Mouse (Mus musculus): ENCODE measurements at regions not wholly inside any gene's neighbourhood (a gene's known extent, or its start where the extent isn't known, plus 50 kb on each side); places are given as distances from the start of the nearest gene placed in this dataset.

GRCm38 (mm10) chr12:9921591-9922198, 351.8 kb downstream of the Osr1 start:
- DNase-seq (ENCODE audit: low spot score), result no peak

- no peak for DNase-seq (ENCODE audit: low spot score)
Observed at GRCm38 (mm10) chr12:9924561-9924960, 354.6 kb downstream of the Osr1 start.

GRCm38 (mm10) chr12:9934158-9934557, 364.2 kb downstream of the Osr1 start:
- no peak for DNase-seq (ENCODE audit: low spot score)

- DNase-seq (ENCODE audit: low spot score), result no peak
Observed at GRCm38 (mm10) chr12:9941357-9941756, 371.4 kb downstream of the Osr1 start.

- DNase-seq (ENCODE audit: low spot score), result no peak
Observed at GRCm38 (mm10) chr12:9941823-9942222, 371.9 kb downstream of the Osr1 start.

GRCm38 (mm10) chr12:9948784-9949183, 378.9 kb downstream of the Osr1 start:
- DNase-seq (ENCODE audit: low spot score), result no peak

- DNase-seq (ENCODE audit: low spot score), result no peak
Observed at GRCm38 (mm10) chr12:9952372-9952771, 382.5 kb downstream of the Osr1 start.

- DNase-seq (ENCODE audit: low spot score), result no peak
Observed at GRCm38 (mm10) chr12:9954178-9954888, 384.4 kb downstream of the Osr1 start.

- no peak for DNase-seq (ENCODE audit: low spot score)
Observed at GRCm38 (mm10) chr12:9969390-9969789, 399.5 kb downstream of the Osr1 start.

- no peak for DNase-seq (ENCODE audit: low spot score)
Observed at GRCm38 (mm10) chr12:9970771-9971170, 399.0 kb upstream of the Nt5c1b start.

- DNase-seq (ENCODE audit: low spot score), result peak; percentile 10
Observed at GRCm38 (mm10) chr12:9978494-9979112, 391.2 kb upstream of the Nt5c1b start.

GRCm38 (mm10) chr12:9979113-9979507, 390.7 kb upstream of the Nt5c1b start:
- DNase-seq (ENCODE audit: low spot score), result no peak

- no peak for DNase-seq (ENCODE audit: low spot score)
Observed at GRCm38 (mm10) chr12:9991305-9991704, 378.5 kb upstream of the Nt5c1b start.

GRCm38 (mm10) chr12:9995670-9996069, 374.1 kb upstream of the Nt5c1b start:
- no peak for DNase-seq (ENCODE audit: low spot score)

- no peak for DNase-seq (ENCODE audit: low spot score)
Observed at GRCm38 (mm10) chr12:9996455-9997189, 373.2 kb upstream of the Nt5c1b start.

- DNase-seq (ENCODE audit: low spot score), result no peak
Observed at GRCm38 (mm10) chr12:9997190-9997561, 372.6 kb upstream of the Nt5c1b start.

- DNase-seq (ENCODE audit: low spot score), result no peak
Observed at GRCm38 (mm10) chr12:9997571-9997970, 372.2 kb upstream of the Nt5c1b start.

- no peak for DNase-seq (ENCODE audit: low spot score)
Observed at GRCm38 (mm10) chr12:9999933-10000332, 369.8 kb upstream of the Nt5c1b start.

GRCm38 (mm10) chr12:10008473-10008872, 361.3 kb upstream of the Nt5c1b start:
- DNase-seq (ENCODE audit: low spot score), result no peak

- no peak for DNase-seq (ENCODE audit: low spot score)
Observed at GRCm38 (mm10) chr12:10016710-10017581, 352.8 kb upstream of the Nt5c1b start.

GRCm38 (mm10) chr12:10035479-10035878, 334.3 kb upstream of the Nt5c1b start:
- no peak for DNase-seq (ENCODE audit: low spot score)

Measured in ovary, adult 18-20 months (tissue).